Mouse (Mus musculus) spleen, adult 2 months (tissue): ENCODE results near the gene Scn8a. TPM values are rescaled to one million over a fixed set of nuclear protein-coding genes. Genes with fewer than 3 reads are reported as not detected.
"Not testable (repeated sequence)": the region's sequence is repeated elsewhere in the genome, so short reads cannot be mapped to it uniquely, and the experiment has no call there.

ENCODE experiments used
- DNase-seq, 2 experiments: peaks; one replicate each; pipeline versions ENCODE4 v3.0.0 to v3.0.0-alpha.2; 2012 to 2021; ENCODE audit warnings: low spot score in 2 of 2, low read depth in 1 of 2
- H3K27ac ChIP-seq: fragments of 200-500 bp; 2 replicates; pipeline ENCODE4 v1.5.1; 2012; ENCODE audit warnings: low read length, inconsistent platforms; ENCODE audit not compliant: insufficient read depth
- H3K27me3 ChIP-seq: fragments of 200-500 bp; 2 replicates; pipeline ENCODE4 v1.6.1; 2012; ENCODE audit warnings: mild to moderate bottlenecking, moderate library complexity, low read length, inconsistent platforms; ENCODE audit not compliant: control insufficient read depth, insufficient read depth
- H3K36me3 ChIP-seq: fragments of 200-500 bp; 2 replicates; pipeline ENCODE4 v1.6.1; 2012; ENCODE audit warnings: mild to moderate bottlenecking, low read length, inconsistent platforms; ENCODE audit not compliant: control insufficient read depth, insufficient read depth
- H3K4me1 ChIP-seq: fragments of 200-500 bp; 2 replicates; pipeline ENCODE4 v1.6.1; 2011; ENCODE audit warnings: inconsistent platforms; ENCODE audit not compliant: control insufficient read depth, insufficient read depth, insufficient read length
- H3K4me3 ChIP-seq: fragments of 200-500 bp; 2 replicates; pipeline ENCODE4 v1.5.1; 2011; ENCODE audit warnings: mild to moderate bottlenecking, inconsistent platforms; ENCODE audit not compliant: insufficient read depth, insufficient read length; ENCODE audit errors: extremely low read depth
- CTCF ChIP-seq: fragments of 200-500 bp; IDR thresholded peaks from 2 replicates; pipeline ENCODE4 v1.5.1; 2011; ENCODE audit warnings: mild to moderate bottlenecking, inconsistent platforms; ENCODE audit not compliant: insufficient read depth, insufficient read length, insufficient replicate concordance; ENCODE audit errors: extremely low read depth
- POLR2A ChIP-seq: fragments of 200-500 bp; IDR thresholded peaks from 2 replicates; pipeline ENCODE4 v1.6.1; 2011; ENCODE audit warnings: low read depth, low read length, inconsistent platforms
- WGBS: fragments of 180-500 bp; shearing (Covaris S2); methylation state at CpG from one replicate; pipeline ENCODE4 v1.1.7; 2018; 5-methylcytosine and 5-hydroxymethylcytosine counted together
- polyA plus RNA-seq: library from polyadenylated mRNA; depleted of rRNA; stranded (reverse); fragments of >200 nt; gene quantifications from 2 replicates; pipeline ENCODE4 v1.2.3, GENCODE M21; 2012; rRNA removed

Scn8a gene
- 0.35 and 0.54 TPM in 2 replicates for polyA plus RNA-seq

DNA sequence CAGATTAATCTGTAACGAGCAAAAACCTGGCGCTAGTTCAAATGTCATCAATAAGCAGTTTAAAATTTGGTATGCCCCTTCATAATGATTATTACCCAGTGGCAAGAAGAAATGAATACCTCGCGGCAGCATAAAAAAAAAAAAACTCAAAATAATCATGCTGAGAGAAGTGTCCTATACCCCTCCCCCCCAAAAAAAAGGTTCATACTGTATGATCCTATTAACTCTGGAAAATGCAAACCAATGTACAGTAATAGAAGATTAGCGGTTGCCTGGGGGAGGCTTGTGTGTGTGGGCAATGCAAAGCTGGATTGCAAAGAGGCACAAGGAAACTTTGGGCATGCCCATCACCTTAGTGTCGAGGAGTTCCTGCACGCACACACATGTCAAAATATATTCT is at the start of gene Scn8a:
TSS of gene Scn8a (plus strand) at position 301 of the 400 bp plus-strand sequence.
- 69% methylated on average over 7 of the region's 7 CpGs for WGBS
- H3K27me3 ChIP-seq: peaks cover 24% of the 10 kb centered on the region

DNA sequence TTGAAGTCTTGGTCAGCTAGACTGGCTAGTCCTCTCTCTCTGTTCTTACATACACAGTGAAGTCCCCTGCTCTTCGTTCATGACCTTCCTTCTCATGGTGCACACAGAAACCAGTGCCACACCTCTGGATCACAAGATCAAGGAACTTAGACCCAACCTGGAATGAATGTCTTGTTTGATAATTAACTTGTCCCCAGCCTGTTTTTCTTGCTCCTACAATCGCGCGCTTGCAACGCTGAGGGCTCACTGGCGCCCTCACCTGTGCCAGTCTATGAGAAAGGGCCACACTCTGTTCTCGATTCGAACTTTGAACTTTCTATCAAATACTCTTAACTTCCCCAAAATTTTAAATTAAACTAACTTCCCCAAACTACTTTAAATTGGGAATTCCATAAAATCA is 47.8 kb upstream of the Scn8a start:
- H3K27me3 ChIP-seq: no peaks in the 10 kb centered on the region

More for the DNA sequence above, at the start of gene Scn8a:
- Histone ChIP-seq H3K36me3 (no peaks in the 10 kb centered on the region), H3K4me1 (no peaks in the 10 kb centered on the region; the same call in none of the 2 replicates), H3K4me3 (peak within 1 kb of the TSS; percentile 25), H3K27ac (no peak within 1 kb of the TSS)
- DNase-seq: no peak
- TF ChIP-seq CTCF: no peak

DNA sequence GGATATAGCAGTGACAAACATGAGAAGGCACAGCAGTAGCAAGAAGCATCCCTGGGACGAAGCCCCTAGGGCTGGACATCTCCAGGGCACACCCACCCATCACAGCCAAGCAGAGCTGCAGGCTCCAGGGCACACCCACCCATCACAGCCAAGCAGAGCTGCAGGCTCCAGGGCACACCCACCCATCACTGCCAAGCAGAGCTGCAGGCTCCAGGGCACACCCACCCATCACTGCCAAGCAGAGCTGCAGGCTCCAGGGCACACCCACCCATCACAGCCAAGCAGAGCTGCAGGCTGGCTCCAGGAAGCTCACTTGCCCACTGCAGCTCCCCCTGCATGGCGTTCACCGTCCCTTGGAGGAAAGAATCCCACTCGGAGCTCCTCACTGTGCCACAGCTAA is 47.3 kb upstream of the Scn8a start:
- WGBS: 89% methylated on average over 4 of the region's 4 CpGs
- H3K4me3 ChIP-seq, H3K27ac ChIP-seq, H3K36me3 ChIP-seq, H3K4me1 ChIP-seq, H3K27me3 ChIP-seq, DNase-seq: not testable (repeated sequence)

More for the DNA sequence above, 47.8 kb upstream of the Scn8a start:
- no peak for DNase-seq
- 37% methylated on average over 8 of the region's 8 CpGs for WGBS
- Histone ChIP-seq H3K4me1 (no peaks in the 10 kb centered on the region), H3K27ac (no peak overlapping the region), H3K4me3 (no peak overlapping the region), H3K36me3 (no peaks in the 10 kb centered on the region)
- TF ChIP-seq POLR2A (no peak), CTCF (no peak)

DNA sequence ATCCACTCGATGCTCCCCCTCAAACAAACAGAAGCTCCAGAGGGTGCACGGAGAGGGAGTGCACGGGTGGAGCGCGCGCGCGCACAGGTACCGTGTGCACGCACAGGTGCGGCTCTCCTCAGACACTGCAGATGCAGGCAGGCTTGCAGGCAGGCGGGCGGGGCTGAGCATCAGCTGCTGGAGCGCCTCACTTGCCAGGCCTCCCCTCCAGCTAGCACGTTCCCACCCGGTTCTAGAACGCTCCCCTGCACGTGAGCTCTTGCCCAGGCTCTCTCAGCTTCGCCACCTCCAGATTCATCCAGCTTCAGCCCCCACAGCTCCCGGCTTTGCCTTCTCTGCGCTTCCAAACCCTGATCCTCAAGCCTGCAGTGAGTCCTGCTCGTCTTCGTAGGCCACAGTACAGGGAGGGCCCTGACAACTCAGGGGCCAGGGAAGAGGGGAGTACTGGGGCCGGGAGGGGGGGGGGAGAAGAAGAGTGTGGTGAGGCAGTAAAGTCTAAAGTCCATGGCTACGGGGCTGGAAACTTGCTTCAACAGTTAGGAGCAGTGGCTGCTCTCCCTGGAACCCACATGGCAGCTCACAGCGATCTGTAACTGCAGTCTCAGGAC is 44.3 kb upstream of the Scn8a start:
- DNase-seq: no peak
- H3K4me3 ChIP-seq: no peak overlapping the region
- no peaks in the 10 kb centered on the region for H3K36me3 ChIP-seq
- no peaks in the 10 kb centered on the region for H3K4me1 ChIP-seq
- H3K27me3 ChIP-seq: no peaks in the 10 kb centered on the region
- TF ChIP-seq POLR2A (no peak), CTCF (no peak)
- H3K27ac ChIP-seq: no peak overlapping the region
- 29% methylated on average over 26 of the region's 26 CpGs for WGBS

DNA sequence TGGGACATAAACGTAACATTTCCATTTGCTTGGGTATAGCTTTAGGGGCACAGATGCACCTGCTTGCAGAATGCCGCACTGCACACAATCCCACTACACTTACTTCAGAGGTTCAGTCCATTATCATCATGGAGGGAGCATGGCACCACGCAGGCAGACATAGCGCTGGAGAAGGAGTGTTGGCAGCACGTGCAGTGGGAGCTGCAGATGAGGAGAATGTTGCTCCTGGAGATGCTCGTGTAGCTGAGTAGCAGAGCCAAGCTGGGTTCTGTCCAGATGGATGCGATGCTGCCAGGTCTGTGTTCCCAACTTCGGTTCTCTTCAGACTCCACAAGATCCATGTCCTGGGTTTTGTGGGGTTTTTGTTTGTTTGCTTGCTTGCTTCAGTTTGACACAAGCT is 43.6 kb upstream of the Scn8a start:
- 84% methylated on average over 8 of the region's 8 CpGs for WGBS
- TF ChIP-seq CTCF (no peak), POLR2A (no peak)
- no peaks in the 10 kb centered on the region for H3K27me3 ChIP-seq

DNA sequence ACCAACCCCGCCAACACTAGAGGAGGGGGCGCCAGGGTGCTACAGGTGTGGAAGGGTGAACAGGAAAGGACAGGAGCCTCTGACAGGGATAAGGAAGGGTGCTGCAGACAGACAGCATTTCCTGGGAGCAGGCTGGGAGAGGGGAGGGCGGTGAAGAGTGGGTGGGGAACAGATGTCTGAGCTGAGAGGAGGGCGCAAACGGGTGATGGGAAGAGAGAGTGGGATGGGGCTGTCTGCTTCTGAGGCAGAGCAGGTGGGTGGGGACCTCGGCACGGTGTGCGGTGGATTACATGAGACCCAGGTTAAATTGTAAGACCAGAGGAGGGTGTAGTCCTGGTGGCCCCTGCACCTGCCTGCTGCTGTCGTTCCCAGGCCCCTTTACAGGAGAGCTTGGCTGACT is 39.9 kb upstream of the Scn8a start:
- WGBS: 83% methylated on average over 9 of the region's 9 CpGs
- no peak overlapping the region for H3K27ac ChIP-seq
- TF ChIP-seq CTCF (no peak), POLR2A (no peak)
- no peak overlapping the region for H3K4me3 ChIP-seq
- H3K4me1 ChIP-seq: no peaks in the 10 kb centered on the region
- DNase-seq: no peak
- H3K36me3 ChIP-seq: no peaks in the 10 kb centered on the region
- no peaks in the 10 kb centered on the region for H3K27me3 ChIP-seq

More for the DNA sequence above, 43.6 kb upstream of the Scn8a start:
- no peaks in the 10 kb centered on the region for H3K4me1 ChIP-seq
- H3K4me3 ChIP-seq: no peak overlapping the region
- H3K36me3 ChIP-seq: no peaks in the 10 kb centered on the region
- no peak overlapping the region for H3K27ac ChIP-seq
- DNase-seq: no peak

DNA sequence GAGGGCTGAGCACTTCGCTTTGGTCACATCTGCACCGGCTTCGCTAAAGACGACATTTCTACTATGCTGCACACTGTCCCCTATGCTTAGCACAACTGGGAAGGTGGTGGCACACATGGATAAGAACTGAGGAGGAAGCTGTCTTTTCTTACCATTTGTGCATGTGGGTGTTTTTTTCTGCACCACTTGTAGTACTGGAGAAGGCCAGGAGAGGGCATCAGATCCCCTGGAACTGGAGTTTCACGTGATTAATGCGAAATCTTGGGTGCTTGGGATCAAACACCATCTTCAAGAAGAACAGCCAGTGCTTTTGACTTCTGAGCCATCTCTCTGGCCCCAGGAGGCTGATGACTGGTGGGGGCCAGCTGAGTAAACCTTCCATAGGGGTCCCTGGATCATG is 39.0 kb upstream of the Scn8a start:
- Histone ChIP-seq H3K4me1 (no peaks in the 10 kb centered on the region), H3K27me3 (no peaks in the 10 kb centered on the region), H3K4me3 (no peak overlapping the region), H3K27ac (no peak overlapping the region), H3K36me3 (no peaks in the 10 kb centered on the region)
- TF ChIP-seq POLR2A (no peak), CTCF (no peak)
- 58% methylated on average over 6 of the region's 6 CpGs for WGBS
- no peak for DNase-seq

DNA sequence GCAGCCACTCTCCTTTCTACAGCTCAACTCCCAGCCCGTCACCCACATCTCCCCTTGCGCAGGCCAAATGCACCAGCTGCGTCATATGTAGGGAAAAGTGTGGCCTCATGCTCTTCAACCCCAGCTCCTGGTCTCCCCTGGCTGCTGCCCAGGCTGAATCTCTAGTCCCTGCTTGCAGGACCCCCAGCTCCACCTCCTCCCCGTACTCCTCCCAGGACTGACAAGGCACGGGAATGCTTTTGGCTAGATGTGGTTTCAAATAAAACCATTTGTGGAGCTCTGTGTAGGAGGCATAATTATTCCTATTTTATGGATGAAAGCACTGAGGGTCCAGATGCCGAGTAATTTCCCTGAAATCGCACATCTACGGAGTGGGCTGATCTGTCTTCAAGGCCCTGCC is 37.5 kb upstream of the Scn8a start:
- no peak for DNase-seq
- Histone ChIP-seq H3K4me1 (no peaks in the 10 kb centered on the region), H3K27ac (no peak overlapping the region), H3K36me3 (no peaks in the 10 kb centered on the region), H3K4me3 (no peak overlapping the region), H3K27me3 (no peaks in the 10 kb centered on the region)
- TF ChIP-seq CTCF: no peak
- TF ChIP-seq POLR2A: no peak
- 92% methylated on average over 8 of the region's 8 CpGs for WGBS
